Mouse (Mus musculus) cerebellum, adult 11-12 months (tissue): ENCODE results near the gene Mtmr6.
"Not testable (repeated sequence)": the region's sequence is repeated elsewhere in the genome, so short reads cannot be mapped to it uniquely, and the experiment has no call there.

ENCODE experiments used
- DNase-seq: peaks from one replicate; pipeline ENCODE4 v3.0.0; 2022

Gene Mtmr6

GRCm38 (mm10) chr14:60300224-60300991 is 35.4 kb downstream of the Mtmr6 start:
- peak; percentile 36 for DNase-seq

GRCm38 (mm10) chr14:60301024-60301423 is 36.0 kb downstream of the Mtmr6 start:
- no peak for DNase-seq

- no peak for DNase-seq
These were observed 37.4 kb downstream of the Mtmr6 start for GRCm38 (mm10) chr14:60302441-60302840.

GRCm38 (mm10) chr14:60304441-60305220 is 39.6 kb downstream of the Mtmr6 start:
- DNase-seq, result no peak

- DNase-seq, result no peak
These were observed 43.1 kb downstream of the Mtmr6 start for GRCm38 (mm10) chr14:60308113-60308512.

GRCm38 (mm10) chr14:60310691-60311090 is 45.7 kb downstream of the Mtmr6 start:
- peak; percentile 42 for DNase-seq

GRCm38 (mm10) chr14:60319231-60319630 is 54.2 kb downstream of the Mtmr6 start:
- no peak for DNase-seq

GRCm38 (mm10) chr14:60320813-60321212 is 55.8 kb downstream of the Mtmr6 start:
- DNase-seq, result no peak

GRCm38 (mm10) chr14:60340001-60340400 is 75.0 kb downstream of the Mtmr6 start:
- DNase-seq, result not testable (repeated sequence)

- DNase-seq, result no peak
These were observed 75.5 kb downstream of the Mtmr6 start for GRCm38 (mm10) chr14:60340570-60340969.

- DNase-seq, result no peak
These were observed 80.4 kb downstream of the Mtmr6 start for GRCm38 (mm10) chr14:60345326-60345876.
